Mouse (Mus musculus) large intestine, adult 2 months (tissue): Measurements from ENCODE around the gene Sohlh1. TPM values are rescaled to one million over a fixed set of nuclear protein-coding genes. Genes with fewer than 3 reads are reported as not detected.

Experiments
- DNase-seq: peaks from one replicate; pipeline ENCODE4 v3.0.0-alpha.2; 2012; ENCODE audit warnings: low read depth, low spot score
- WGBS: fragments of 180-500 bp; shearing (Covaris S2); methylation state at CpG from one replicate; pipeline ENCODE4 v1.1.7; 2018; 5-methylcytosine and 5-hydroxymethylcytosine counted together
- polyA plus RNA-seq: library from polyadenylated mRNA; depleted of rRNA; stranded (reverse); fragments of >200 nt; gene quantifications from 2 replicates; pipeline ENCODE4 v1.2.3, GENCODE M21; 2012; rRNA removed

Gene Sohlh1
- not detected in 2 replicates for polyA plus RNA-seq

DNA sequence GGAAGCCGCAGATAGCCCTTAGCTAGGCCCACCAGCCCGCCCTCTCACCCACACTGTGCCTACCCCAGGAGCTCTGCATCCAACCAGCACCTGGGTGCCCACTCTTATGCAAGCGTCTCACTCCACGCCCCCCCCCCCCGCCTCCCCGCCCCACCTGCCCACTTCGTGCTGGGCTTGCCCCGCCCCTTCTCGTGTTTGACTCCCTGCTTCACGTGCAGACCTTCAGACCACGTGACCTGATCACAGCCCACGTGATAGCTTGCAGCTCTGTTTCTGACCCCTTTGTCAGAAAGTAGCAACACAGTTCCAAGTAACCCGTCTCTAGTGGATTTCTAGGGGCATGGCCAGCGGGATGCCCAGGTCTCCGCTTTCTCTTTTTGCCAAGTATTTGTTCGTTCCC, at the start of gene Sohlh1:
Gene Sohlh1, minus strand, starts transcription at position 23 of the 400 bp plus-strand sequence.
- WGBS: 67% methylated on average over 16 of the region's 16 CpGs
- no peak for DNase-seq

DNA sequence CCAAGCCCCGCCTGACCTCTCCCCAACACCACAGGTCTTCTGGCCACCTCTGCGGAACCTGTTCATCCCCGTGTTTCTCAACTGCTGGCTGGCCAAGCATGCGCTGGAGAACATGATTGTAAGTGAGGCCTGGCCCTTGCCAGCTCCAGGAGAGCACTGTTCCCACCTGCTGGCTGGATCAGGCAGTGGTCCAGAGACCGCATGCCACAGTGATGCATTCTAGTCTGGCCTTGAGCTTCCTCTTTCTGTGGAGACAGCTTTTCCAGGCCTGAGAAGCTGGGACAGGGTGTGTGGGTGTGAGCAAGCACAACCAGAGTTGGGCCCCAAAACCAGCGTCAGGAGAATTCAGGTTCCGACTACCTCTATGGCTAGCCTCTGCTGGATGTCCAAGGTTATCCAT, 45.4 kb upstream of the Sohlh1 start:
- WGBS: 63% methylated on average over 7 of the region's 7 CpGs
- DNase-seq: no peak

DNA sequence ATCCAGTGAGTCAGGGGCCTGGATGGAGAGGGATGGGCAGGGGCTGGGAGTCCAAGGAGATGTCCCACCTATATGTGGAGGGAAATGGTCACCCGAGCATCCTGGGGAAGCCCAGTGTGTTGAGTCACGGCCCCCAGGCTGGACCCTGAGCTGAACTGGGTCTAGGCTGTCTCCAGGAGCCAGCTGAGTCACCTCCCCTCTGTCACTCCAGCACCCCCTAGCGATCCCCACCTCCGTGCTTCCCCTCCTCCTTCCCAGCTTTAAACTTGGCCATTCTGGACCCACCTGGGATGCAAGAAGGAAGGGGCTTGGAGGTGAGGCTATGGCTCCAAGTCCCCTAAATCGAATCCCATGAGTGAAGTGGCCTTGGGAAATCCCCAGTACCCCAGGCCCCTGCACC, 41.1 kb upstream of the Sohlh1 start:
- DNase-seq: no peak
- WGBS: 61% methylated on average over 5 of the region's 5 CpGs

DNA sequence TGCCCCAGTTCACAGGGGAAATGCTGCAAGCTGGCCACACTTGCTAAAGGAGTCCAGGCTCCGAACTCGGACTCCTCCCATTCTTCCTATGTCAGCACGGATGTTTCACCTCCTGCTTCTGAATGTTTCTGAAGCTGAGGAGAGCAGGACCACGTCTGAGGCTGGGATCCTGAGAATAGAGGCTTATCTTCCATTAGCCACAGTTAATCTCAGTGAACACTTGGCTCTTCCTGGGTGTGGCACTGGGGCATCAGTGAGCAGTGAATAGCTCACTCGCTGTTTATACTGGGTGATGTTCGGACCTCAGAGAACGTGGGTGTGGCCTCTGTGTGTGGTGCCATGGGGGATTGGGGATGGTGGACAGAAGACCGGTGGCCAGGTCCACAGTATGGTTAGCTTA, 40.2 kb upstream of the Sohlh1 start:
- WGBS: 40% methylated on average over 8 of the region's 8 CpGs
- no peak for DNase-seq

DNA sequence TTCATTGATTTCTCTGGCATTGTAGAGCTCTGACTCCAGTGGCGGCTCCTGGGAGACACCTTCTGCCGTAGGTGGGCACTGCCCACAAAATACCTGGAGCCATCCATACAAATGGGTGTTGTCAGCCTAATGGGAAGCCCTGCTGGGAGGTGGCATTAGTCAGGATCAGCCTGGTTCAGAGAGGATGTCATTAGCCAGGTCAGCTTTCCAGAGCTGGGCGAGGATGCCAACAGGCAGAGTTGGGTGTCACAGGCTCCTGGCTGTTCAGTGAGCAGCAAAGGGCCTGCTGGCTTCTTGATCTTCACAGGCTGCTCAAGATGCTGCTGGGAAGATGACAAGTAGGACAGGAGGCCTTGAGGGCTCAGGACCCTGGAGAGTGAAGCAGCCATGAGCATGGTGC, 37.7 kb upstream of the Sohlh1 start:
- 79% methylated on average over 3 of the region's 3 CpGs for WGBS
- DNase-seq: no peak

DNA sequence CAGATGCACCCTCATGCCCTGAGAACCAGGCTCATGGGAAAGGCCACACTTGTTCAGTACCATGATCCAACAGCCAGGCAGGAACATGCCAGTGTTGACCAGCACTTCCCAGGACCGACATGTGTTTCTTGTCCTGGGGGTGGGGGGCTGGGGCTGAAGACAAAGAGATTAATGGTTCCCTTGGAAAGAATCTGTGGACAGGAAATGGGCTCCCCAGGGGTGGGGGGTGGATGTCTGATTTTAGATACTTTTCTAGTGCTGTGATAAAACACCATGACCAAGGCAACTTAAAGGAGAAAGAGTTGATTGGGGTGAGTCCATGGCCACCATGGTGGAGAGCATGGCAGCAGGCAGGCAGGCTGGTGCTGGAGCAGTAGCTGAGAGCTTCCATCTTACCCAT, 35.2 kb upstream of the Sohlh1 start:
- 55% methylated on average over 1 of the region's 1 CpGs for WGBS
- no peak for DNase-seq

DNA sequence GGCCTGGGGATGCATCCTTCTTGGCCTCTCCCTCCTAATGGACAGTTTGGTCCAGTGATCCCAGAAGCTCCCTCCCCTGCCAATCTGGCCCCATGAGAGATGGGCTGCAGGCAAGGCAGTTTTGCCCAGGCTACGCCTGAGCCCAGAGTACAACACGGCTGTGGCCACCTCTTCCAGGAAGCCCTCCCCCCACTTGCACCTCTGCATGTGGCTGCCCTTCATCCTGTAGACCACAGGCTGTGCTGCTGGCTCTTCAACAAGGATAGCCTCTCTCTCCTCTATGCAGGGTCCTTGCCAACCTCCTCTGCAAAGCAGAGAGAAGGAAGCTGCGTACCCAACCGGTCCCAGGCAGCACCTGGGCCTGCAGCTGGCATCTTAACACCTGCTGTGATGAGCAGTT, 32.0 kb upstream of the Sohlh1 start:
- 66% methylated on average over 4 of the region's 4 CpGs for WGBS
- no peak for DNase-seq

DNA sequence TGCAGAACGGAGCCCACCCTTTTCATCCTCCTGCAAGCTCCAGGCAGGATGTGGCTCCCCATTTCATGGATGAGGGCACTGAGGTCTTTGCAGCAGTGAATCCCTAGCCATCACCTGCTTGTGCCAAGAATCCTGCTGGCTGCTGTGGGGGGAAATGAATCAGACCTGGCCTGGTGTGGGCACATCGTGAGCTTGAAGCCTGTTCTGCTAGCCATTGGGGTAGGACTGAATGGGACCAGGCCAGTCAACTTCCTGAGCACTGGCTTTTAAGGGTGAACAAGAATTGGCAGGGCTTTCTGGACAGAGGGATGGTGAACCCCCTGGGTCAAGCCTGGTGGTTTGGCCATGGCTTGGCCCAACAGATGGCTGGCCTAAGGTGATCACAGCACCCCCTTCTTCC, 31.5 kb upstream of the Sohlh1 start:
- no peak for DNase-seq
- 80% methylated on average over 2 of the region's 2 CpGs for WGBS

DNA sequence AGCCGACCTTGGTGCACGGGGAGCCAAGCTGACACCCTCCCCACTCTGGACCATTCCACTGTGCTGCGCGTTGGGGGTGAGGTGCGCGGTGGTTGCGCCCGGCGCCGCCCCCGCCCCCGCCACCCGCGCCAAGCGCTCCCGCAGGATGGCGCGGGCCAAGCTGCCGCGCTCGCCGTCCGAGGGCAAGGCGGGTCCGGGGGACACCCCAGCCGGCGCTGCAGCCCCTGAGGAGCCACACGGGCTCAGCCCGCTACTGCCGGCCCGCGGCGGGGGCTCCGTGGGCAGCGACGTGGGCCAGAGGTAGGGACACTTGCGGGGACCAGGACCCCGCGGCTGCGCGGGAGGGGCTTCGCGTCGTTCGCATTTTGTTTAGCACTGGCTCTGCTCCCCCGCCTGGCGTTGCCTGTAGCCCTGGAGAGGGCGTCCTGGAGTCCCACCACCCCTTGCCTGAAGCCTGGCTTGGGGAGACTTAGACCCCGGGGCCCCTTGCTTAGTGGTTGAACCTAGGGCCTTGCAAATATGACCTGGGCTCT, 30.8 kb upstream of the Sohlh1 start:
- DNase-seq: no peak
- WGBS: 5% methylated on average over 49 of the region's 49 CpGs

DNA sequence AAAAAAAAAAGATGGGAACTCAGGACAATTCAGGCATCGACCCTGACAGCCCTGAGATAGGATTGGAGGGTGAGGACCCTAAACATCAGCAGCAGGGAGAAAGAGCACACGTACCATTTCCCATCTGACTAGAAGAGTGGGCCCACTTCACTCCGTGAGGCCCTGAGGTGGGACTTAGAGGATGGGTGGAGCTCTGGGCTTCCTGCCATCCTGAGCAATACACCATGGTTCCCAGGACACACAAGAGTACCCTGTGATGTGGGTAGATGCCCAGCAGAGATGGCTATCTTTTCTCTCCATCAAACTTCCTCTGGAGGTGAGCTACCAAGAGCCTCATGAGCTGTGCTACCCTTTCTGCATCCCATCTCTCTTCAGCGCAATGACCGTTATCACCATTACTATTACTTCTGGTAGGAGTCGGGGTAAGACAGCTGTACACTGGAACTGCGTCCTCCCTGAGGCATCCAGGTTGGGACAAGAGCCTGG, 30.2 kb upstream of the Sohlh1 start:
- WGBS: 26% methylated on average over 7 of the region's 7 CpGs
- DNase-seq: no peak

DNA sequence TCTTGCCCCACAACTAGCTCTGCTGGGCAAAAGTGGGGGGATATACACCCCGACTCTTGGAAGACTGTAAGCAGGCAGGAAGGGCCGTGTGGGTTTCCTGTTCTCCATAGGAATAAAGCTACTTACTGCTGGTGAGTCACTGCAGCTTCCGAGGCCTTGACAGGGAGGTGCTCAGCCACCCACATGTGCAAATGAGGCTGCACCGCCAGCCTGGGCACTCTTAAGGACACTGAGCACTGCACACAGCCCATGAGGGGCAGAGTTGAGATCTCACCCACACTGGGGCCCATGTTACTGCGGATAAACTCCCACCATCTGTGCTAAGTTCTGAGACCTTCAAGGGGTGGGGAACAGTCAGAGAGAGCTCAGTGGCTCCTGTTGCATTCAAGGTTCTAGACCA, 19.6 kb upstream of the Sohlh1 start:
- 51% methylated on average over 5 of the region's 5 CpGs for WGBS
- no peak for DNase-seq

DNA sequence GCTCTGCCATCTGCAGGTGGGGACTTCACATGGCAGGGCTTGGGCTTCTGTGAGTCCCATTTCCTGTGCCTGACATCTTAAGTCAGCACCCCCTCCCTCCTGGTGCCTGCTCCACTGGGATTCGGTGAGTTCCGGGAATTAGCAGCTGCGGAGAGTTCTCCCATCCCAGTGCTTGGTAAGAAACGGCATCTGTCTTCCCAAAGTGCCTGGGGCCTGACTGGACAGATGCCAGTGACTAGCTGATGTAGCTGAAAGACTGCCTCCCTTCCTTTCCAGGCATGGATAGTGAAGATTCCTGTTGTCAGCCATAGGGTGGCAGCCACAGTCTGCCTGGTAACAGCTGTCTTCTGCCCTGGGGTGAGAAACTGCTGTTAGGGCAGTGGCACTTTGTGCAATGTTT, 18.4 kb upstream of the Sohlh1 start:
- no peak for DNase-seq
- 21% methylated on average over 4 of the region's 4 CpGs for WGBS

DNA sequence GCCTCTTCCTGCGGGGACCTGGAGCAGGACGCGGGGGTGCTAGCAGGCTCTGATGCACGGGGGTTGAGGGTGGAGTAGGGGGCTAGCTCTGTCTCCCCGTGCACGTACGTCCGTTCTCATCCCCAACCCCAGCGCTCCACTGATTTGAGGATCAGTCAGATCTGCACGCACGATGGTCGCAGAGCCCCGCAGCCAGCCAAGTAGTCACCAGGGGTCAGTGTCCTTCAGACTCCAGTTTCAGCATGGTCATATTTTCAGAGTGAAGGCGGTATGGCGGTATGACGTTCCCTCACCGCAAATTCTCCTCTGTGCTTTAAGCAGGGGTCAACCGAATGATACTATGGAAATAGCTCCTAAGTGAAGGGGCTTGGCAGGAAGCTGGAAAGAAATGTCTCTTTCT, 17.2 kb upstream of the Sohlh1 start:
- 5% methylated on average over 18 of the region's 18 CpGs for WGBS
- DNase-seq: no peak

DNA sequence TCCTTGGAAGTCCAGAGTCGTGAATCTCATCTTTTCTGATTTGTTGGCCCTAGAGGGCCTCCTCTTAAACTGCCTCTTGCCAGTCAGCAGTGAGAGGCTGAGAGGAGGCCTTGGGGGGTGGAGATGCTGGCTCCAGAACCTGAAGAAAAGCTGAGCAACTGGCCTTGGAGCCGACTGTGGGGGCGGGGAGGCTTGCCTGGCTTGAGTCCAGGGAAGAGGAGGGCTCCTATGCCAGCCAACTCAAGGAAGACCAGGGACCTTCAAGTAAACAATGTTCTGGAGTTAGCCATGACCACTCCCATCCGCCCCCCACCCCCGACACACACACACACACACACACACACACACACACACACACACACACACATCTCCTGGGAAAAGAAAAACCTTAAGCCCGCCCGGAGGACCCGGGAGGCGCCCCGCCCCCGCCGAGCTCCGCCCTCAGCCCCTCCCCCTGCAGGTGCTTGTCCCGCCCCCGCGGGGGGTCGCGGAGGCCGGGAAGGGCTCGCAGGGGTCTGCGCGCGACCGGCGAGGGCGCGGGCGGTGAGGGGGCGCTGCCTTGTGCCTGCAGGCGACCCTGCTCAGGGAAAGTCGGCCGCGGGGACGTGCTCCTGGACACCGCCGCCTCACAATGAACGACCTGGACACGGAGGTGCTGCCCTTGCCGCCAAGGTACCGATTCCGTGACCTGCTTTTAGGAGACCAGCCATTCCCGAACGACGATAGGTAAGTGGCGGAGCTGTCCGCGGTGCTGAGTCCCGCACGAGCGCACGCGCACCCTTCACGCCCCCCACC, 16.5 kb upstream of the Sohlh1 start, which contains the start of gene Kcnt1:
Gene Kcnt1, plus strand, starts transcription at position 398 of the 795 bp plus-strand sequence.
- 2% methylated on average over 52 of the region's 53 CpGs for WGBS
- DNase-seq: no peak

DNA sequence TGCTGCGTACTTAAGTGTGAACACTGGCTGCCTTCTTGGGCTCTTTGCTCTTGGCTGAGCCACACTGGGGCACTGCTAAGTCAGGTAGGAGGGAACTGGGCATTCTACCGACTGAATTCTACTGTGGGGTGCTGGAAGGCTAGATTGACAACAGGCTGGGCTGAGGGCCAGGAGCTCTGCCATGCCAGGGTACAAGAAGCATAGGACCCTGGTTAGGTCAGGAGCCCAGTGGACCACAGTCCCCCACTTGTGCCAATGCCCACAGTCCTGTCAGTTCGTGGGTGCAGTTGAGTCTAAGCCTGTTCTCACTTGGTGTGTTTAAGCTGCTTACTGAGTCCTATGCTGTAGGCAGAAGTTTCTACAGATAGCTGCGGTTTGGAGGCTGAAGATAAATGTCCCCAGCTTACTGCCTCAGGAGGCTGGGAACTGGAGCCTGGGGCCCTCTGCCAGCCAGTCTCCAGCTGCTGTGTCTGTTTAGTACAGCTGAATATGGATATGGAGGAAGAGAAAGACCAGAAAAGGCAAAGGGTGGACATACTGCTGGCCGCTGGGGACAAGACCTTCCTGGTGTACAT, 15.7 kb upstream of the Sohlh1 start:
- no peak for DNase-seq
- WGBS: 58% methylated on average over 5 of the region's 5 CpGs

DNA sequence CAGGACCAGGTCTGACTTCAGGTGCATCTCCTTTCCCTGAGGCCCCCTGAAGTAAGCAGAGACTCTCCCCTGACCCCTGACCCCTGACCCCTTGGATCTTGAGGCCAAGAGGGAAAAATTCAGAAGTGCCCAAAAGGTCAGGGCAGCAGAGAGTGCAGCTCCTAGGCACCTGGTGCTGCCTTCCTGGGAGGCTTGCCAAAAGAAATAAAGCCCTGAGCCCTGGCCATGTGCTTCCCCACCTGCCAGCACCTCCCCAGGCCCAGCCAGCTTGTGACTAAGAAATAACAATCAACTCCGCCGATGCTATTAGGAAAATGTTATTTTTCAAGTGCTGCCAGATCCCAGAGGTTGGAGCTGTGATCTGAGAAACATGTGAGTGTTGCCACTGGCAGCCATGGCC, 15.0 kb upstream of the Sohlh1 start:
- no peak for DNase-seq

DNA sequence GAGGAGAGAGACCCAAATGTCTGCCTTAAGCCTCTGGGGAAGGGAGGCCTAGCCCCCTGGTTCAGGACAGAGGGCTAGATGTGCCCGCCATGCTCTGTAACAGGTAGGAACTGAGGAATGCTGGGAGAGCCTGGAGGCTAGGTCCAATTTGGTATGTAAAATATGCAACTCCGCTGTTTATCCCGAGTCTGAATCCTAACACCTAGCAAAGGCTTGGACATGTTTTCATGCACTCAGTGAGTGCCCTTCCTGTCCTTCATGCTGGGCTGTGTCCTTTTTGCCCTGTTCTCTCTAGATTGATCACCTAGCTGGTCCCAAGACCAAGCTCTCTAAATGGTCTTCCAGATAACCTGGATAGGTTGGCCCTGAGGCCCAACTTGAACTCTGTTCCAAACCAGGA, 12.8 kb upstream of the Sohlh1 start:
- 73% methylated on average over 3 of the region's 3 CpGs for WGBS
- no peak for DNase-seq

More for the DNA sequence above, 15.0 kb upstream of the Sohlh1 start:
- 25% methylated on average over 2 of the region's 2 CpGs for WGBS

DNA sequence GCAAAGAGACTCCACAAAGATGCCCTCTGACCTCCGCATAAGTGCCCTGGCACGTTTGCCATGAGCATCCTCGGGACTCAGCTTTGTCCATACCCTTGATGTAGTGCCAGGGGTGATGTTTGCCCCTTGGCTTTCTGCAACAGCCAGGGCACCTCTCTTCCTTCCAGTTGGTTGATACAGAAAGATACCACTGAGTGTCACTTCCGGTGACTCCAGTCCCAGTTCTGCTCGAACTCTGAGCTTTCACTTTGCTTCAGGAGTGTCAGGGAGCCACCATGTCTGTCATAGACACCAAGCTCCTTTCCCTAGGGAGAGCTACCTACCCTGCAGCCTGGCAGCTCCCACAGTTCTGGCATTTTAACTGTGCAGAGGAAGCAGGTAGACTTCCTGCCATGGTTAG, 7.0 kb upstream of the Sohlh1 start:
- whole genome bisulfite sequencing: 72% methylated on average over 5 of the region's 5 CpGs
- DNase-seq: no peak

DNA sequence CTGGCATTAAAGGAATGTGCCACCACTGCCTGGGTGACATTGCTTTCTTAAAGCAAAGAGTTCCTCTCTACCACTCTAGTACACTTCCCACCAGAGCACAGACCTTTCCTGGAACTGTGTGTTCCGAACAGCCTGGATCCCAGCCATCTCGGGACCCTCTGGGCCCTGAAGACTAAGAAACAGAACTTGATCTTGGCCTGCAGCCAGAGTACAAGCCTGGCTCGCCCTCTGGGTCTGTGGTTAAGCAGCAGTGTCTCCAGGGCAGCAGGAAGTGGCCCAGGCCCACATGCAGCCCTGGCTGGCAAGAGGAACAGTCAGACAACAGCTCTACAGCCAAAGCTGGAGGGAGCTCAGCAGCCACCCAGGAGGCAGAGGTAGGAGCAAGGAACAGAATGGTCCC, 5.6 kb upstream of the Sohlh1 start:
- 35% methylated on average over 3 of the region's 3 CpGs for WGBS
- DNase-seq: no peak

DNA sequence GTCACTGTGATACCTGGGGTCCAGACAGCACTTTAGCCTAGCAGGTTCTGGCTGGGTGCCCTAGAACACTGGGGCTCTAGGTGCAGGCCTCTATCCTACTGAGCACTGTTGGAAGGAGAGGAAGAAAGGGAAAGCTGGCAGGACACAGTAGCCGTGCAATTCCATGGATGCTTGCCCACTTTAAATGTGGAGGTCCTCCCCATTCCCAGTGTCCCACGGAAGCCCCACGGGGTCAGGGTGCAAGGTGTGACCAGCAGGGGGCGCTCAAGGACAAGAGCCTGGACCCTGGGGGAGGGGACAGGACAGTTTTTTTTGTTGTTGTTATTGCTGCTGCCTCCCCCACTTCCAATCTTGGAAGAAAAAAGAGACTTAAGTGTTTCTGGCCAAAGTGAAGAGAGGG, 3.3 kb upstream of the Sohlh1 start:
- no peak for DNase-seq
- WGBS: 20% methylated on average over 4 of the region's 4 CpGs

DNA sequence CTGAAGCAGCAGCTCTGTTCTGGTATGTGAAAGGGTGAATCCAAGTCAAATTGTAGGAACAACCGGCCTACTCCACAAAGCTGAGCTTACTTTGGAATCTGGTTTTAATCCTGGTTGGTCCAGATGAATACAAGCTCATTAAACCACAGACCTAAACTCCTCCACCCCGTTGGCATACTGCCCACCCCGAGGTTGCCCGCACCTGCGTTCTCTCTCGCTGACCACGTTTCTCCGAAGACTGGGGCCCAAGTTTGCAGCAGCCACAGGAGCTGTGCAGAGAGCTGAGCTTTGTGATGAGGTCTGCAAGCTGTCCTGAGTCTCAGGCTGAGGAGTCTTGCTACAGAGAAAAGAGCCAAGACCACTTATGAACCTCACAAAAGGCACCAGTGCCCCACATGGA, 532 bp downstream of the Sohlh1 start:
- no peak for DNase-seq
- WGBS: 42% methylated on average over 8 of the region's 8 CpGs
